Mouse (Mus musculus) testis, adult 2 months (tissue): ENCODE measurements around the gene Gse1.

ENCODE experiments used
- CTCF ChIP-seq: fragments of 200-500 bp; IDR thresholded peaks from 2 replicates; pipeline ENCODE4 v1.5.1; 2012; ENCODE audit warnings: low read depth, mild to moderate bottlenecking, inconsistent platforms, low read length, moderate library complexity; ENCODE audit not compliant: control insufficient read depth, insufficient read depth, insufficient replicate concordance
- POLR2A ChIP-seq: fragments of 200-500 bp; IDR thresholded peaks from 2 replicates; pipeline ENCODE4 v1.6.1; 2012; ENCODE audit warnings: low read depth, mild to moderate bottlenecking, inconsistent platforms, low read length, moderate library complexity; ENCODE audit not compliant: control insufficient read depth

GRCm38 (mm10) chr8:120449139-120449538 is 220.9 kb downstream of the Gse1 start:
- no peak for TF ChIP-seq POLR2A
- TF ChIP-seq CTCF = no peak
